ENCODE assay signal across 8 mouse cellular contexts in genomic region chr3:123329251-123329650, GRCm38 (mm10). TPM values are rescaled to one million over a fixed set of nuclear protein-coding genes. Genes with fewer than 3 reads are reported as not detected.
DNase-seq lines count a peak whose midpoint lies in the region; ATAC-seq and TF ChIP-seq lines count a peak whose summit lies in the region.

No protein-coding gene starts in this region.

- no peak overlapping the region for H3K4me2 ChIP-seq in heart, embryonic 16.5 days (ENCODE audit: low read depth, low read length)
- no peak overlapping the region for H3K4me2 ChIP-seq in lung, embryonic 15.5 days

- peak; percentile 50 for ATAC-seq in heart, embryonic 16.5 days (replicated peaks; ENCODE audit: extremely low read depth, insufficient read depth, low FRiP score)
- ATAC-seq in lung, embryonic 15.5 days (ENCODE audit: borderline replicate concordance, extremely low read depth, low FRiP score, low TSS enrichment), result peak; percentile 47; the same call in 1 of the 2 replicates

- H3K9me3 ChIP-seq in heart, embryonic 16.5 days (replicated peaks; ENCODE audit: control insufficient read depth, low read length), result no peaks in the 10 kb centered on the region
- H3K9me3 ChIP-seq in lung, embryonic 15.5 days, result no peaks in the 10 kb centered on the region

- H3K4me3 ChIP-seq in bone marrow macrophage, adult 2 months (ENCODE audit: insufficient read depth, low read length), result no peak overlapping the region
- H3K4me3 ChIP-seq in heart, embryonic 16.5 days (ENCODE audit: low read length), result no peak overlapping the region
- no peak overlapping the region for H3K4me3 ChIP-seq in lung, embryonic 15.5 days

- H3K27ac ChIP-seq in bone marrow macrophage, adult 2 months (ENCODE audit: insufficient read depth, low read depth, low read length), result peak overlapping the region; percentile 40; the same call in 1 of the 2 replicates
- H3K27ac ChIP-seq in heart, embryonic 16.5 days (ENCODE audit: low read length), result peak overlapping the region; percentile 62
- H3K27ac ChIP-seq in lung, embryonic 15.5 days, result peak overlapping the region; percentile 57

- peak; percentile 12 for DNase-seq in layer of hippocampus, adult 11-12 months (ENCODE audit: low spot score)
- no peak for DNase-seq in layer of hippocampus, adult 18-20 months (ENCODE audit: low spot score in 2 of 2)
- DNase-seq in embryo, embryonic 10 days (ENCODE audit: low spot score), result no peak
- DNase-seq in layer of hippocampus, adult 8-10 months (ENCODE audit: low spot score in 2 of 2), result no peak
- DNase-seq in embryo, embryonic 11 days, result no peak

- H3K4me1 ChIP-seq in bone marrow macrophage, adult 2 months (ENCODE audit: control insufficient read depth, insufficient read depth, low read length), result peaks cover 23% of the 10 kb centered on the region
- peaks cover 40% of the 10 kb centered on the region for H3K4me1 ChIP-seq in heart, embryonic 16.5 days (ENCODE audit: control insufficient read depth, insufficient read depth, low read length)
- H3K4me1 ChIP-seq in lung, embryonic 15.5 days, result peaks cover 27% of the 10 kb centered on the region

- TF ChIP-seq CTCF in bone marrow macrophage, adult 2 months (IDR thresholded peaks at IDR 0.05; ENCODE audit: low read depth, low read length), result no peak

- TF ChIP-seq POLR2A in bone marrow macrophage, adult 2 months (IDR thresholded peaks at IDR 0.05; ENCODE audit: borderline replicate concordance, low read depth, low read length), result no peak

- peaks cover 16% of the 10 kb centered on the region for H3K36me3 ChIP-seq in heart, embryonic 16.5 days (ENCODE audit: control insufficient read depth, insufficient read depth)
- H3K36me3 ChIP-seq in lung, embryonic 15.5 days, result peaks cover 5% of the 10 kb centered on the region; the same call in 1 of the 2 replicates

- H3K9ac ChIP-seq in heart, embryonic 16.5 days (ENCODE audit: low read length), result no peak overlapping the region
- H3K9ac ChIP-seq in lung, embryonic 15.5 days, result no peak overlapping the region

- H3K27me3 ChIP-seq in heart, embryonic 16.5 days (ENCODE audit: control insufficient read depth, insufficient read depth, low read length), result no peaks in the 10 kb centered on the region
- H3K27me3 ChIP-seq in lung, embryonic 15.5 days, result no peaks in the 10 kb centered on the region

- 34% methylated on average over 6 of the region's 6 CpGs for WGBS in heart, embryonic 16.5 days
- 36% methylated on average over 6 of the region's 6 CpGs for WGBS in lung, embryonic 15.5 days

RNA-seq across cellular contexts. Expression of gene Mettl14, which starts 56.7 kb away (rescaled TPM):
- 10 to 100 TPM; 13.9 to 15.6 TPM for total RNA-seq in layer of hippocampus, adult 18-20 months (2021)
- polyA plus RNA-seq in bone marrow macrophage, adult 2 months (2012; ENCODE audit: insufficient read depth, insufficient read length, missing spikeins), result 20.9 and 21.8 TPM in 2 replicates
- polyA plus RNA-seq in heart, embryonic 16.5 days (2015; fragmentation: Nextera tagmentation; extraction: Ambion mirVana), result 19.8 and 23.5 TPM in 2 replicates
- polyA plus RNA-seq in lung, embryonic 15.5 days (2015; fragmentation: Nextera tagmentation; extraction: Ambion mirVana), result 26.1 and 26.6 TPM in 2 replicates
- 10 to 100 TPM; 14.2 to 16.3 (median 15.8) TPM for total RNA-seq in layer of hippocampus, adult 8-10 months (2022)
